In genomic region chr1:174759354-174759753, GRCm38 (mm10) we compare ENCODE assay signal across 22 mouse cellular contexts.
"Had no signal": no experiment of that assay in that cellular context is flagged by ENCODE, and none has a peak within 500 bp of the region (broad histone marks: within the 10 kb centered on the region; RNA-seq: fewer than 3 reads in every experiment).

No protein-coding gene starts in this region.

- H3K9ac ChIP-seq: kidney, embryonic 15.5 days; limb, embryonic 12.5 days; limb, embryonic 15.5 days; liver, embryonic 14.5 days; liver, postnatal 0 days; midbrain, embryonic 13.5 days; neural tube, embryonic 13.5 days; stomach, embryonic 15.5 days had no signal

- H3K36me3 ChIP-seq: kidney, embryonic 15.5 days; limb, embryonic 12.5 days; limb, embryonic 15.5 days; neural tube, embryonic 13.5 days; stomach, embryonic 15.5 days had no signal

- H3K4me2 ChIP-seq: kidney, embryonic 15.5 days; limb, embryonic 12.5 days; limb, embryonic 15.5 days; liver, embryonic 11.5 days; midbrain, embryonic 13.5 days; neural tube, embryonic 13.5 days; stomach, embryonic 15.5 days had no signal

- H3K4me1 ChIP-seq: kidney, embryonic 15.5 days; limb, embryonic 12.5 days; limb, embryonic 15.5 days; neural tube, embryonic 13.5 days; stomach, embryonic 15.5 days had no signal

- ATAC-seq: intestine, postnatal 0 days; liver, postnatal 0 days; midbrain, embryonic 13.5 days; midbrain, embryonic 16.5 days had no signal

- H3K9me3 ChIP-seq: kidney, embryonic 15.5 days; limb, embryonic 15.5 days; midbrain, embryonic 13.5 days; neural tube, embryonic 13.5 days; stomach, embryonic 15.5 days had no signal

- H3K27me3 ChIP-seq: kidney, embryonic 15.5 days; limb, embryonic 12.5 days; limb, embryonic 15.5 days; midbrain, embryonic 13.5 days; neural tube, embryonic 13.5 days; stomach, embryonic 15.5 days had no signal

- H3K27ac ChIP-seq: kidney, embryonic 15.5 days; limb, embryonic 12.5 days; limb, embryonic 15.5 days; liver, embryonic 14.5 days; macrophage; midbrain, embryonic 13.5 days; neural tube, embryonic 13.5 days; stomach, embryonic 15.5 days had no signal

- H3K4me3 ChIP-seq: kidney, embryonic 15.5 days; limb, embryonic 12.5 days; limb, embryonic 15.5 days; midbrain, embryonic 13.5 days; myocyte; neural tube, embryonic 13.5 days; stomach, embryonic 15.5 days had no signal

- DNase-seq: kidney, adult 2 months; kidney, postnatal 14 days; kidney, postnatal 4 days; left cerebral cortex, postnatal 4 days; liver, postnatal 0 days; retina, postnatal 1 day; right cerebral cortex, postnatal 4 days; spleen, adult 18-20 months; thymus, adult 18-20 months; thymus, postnatal 36 days had no signal
